Mouse (Mus musculus) G1E (cell line): ENCODE data around the gene Ccndbp1.

Experiments used
- CTCF ChIP-seq: IDR thresholded peaks from 2 replicates; pipeline ENCODE4 v1.5.1; 2012; ENCODE audit warnings: low read depth, low read length, inconsistent platforms, mixed read lengths
- GATA1 ChIP-seq: IDR thresholded peaks from 2 replicates; pipeline ENCODE4 v1.6.1; 2012; ENCODE audit warnings: borderline replicate concordance, low read length, inconsistent platforms, mixed read lengths
- GATA2 ChIP-seq: IDR thresholded peaks from 2 replicates; pipeline ENCODE4 v1.6.1; 2012; ENCODE audit warnings: low read depth, low read length, inconsistent platforms, borderline replicate concordance
- POLR2AphosphoS5 ChIP-seq: IDR thresholded peaks from 2 replicates; pipeline ENCODE4 v1.6.1; 2012; ENCODE audit warnings: low read depth, low read length, inconsistent platforms; ENCODE audit not compliant: insufficient replicate concordance
- TAL1 ChIP-seq: conservative IDR thresholded peaks from 2 replicates; pipeline ENCODE4 v1.6.1; 2012; ENCODE audit warnings: low read depth, low read length, inconsistent platforms, mixed read lengths

- TF ChIP-seq CTCF (no peak), GATA1 (no peak), POLR2AphosphoS5 (no peak), TAL1 (no peak), GATA2 (no peak)
Observed at GRCm38 (mm10) chr2:120970559-120971080, 37.6 kb upstream of the Ccndbp1 start, which contains the start of gene Ubr1.
